Mouse (Mus musculus) heart, embryonic 11.5 days (tissue): ENCODE data around the gene Ntn5. TPM values are rescaled to one million over a fixed set of nuclear protein-coding genes. Genes with fewer than 3 reads are reported as not detected.

Experiments
- ATAC-seq: fragments of 200-750 bp; cut with Nextera tagmentation; replicated peaks from 2 replicates; pipeline ENCODE4 v1.8.0; 2017; ENCODE audit warnings: moderate library complexity; ENCODE audit not compliant: insufficient number of reproducible peaks, low FRiP score, low TSS enrichment
- H3K27ac ChIP-seq: fragments of 300-500 bp; sonication (generic); 2 replicates; pipeline ENCODE4 v1.5.1; 2014; ENCODE audit warnings: mild to moderate bottlenecking, low read depth, low read length
- H3K27me3 ChIP-seq: fragments of 300-500 bp; sonication (generic); 2 replicates; pipeline ENCODE4 v1.6.1; 2014; ENCODE audit warnings: mild to moderate bottlenecking, low read length, mixed read lengths; ENCODE audit not compliant: control insufficient read depth, insufficient read depth
- H3K36me3 ChIP-seq: fragments of 300-500 bp; sonication (generic); 2 replicates; pipeline ENCODE4 v1.6.1; 2014; ENCODE audit warnings: mild to moderate bottlenecking, low read length, moderate library complexity, mixed read lengths; ENCODE audit not compliant: control insufficient read depth, insufficient read depth
- H3K4me1 ChIP-seq: fragments of 300-500 bp; sonication (generic); 2 replicates; pipeline ENCODE4 v1.6.1; 2014; ENCODE audit warnings: low read length; ENCODE audit not compliant: control insufficient read depth, insufficient read depth
- H3K4me2 ChIP-seq: fragments of 300-500 bp; sonication (generic); 2 replicates; pipeline ENCODE4 v1.6.1; 2014; ENCODE audit warnings: mild to moderate bottlenecking, moderate library complexity
- H3K4me3 ChIP-seq: fragments of 300-500 bp; sonication (generic); 2 replicates; pipeline ENCODE4 v1.5.1; 2014; ENCODE audit warnings: low read depth, low read length
- H3K9ac ChIP-seq: fragments of 300-500 bp; sonication (generic); 2 replicates; pipeline ENCODE4 v1.6.1; 2014; ENCODE audit warnings: mild to moderate bottlenecking, low read depth, low read length, moderate library complexity
- H3K9me3 ChIP-seq: fragments of 300-500 bp; sonication (generic); replicated peaks from 2 replicates; pipeline ENCODE4 v1.6.1; 2016; ENCODE audit warnings: low read length; ENCODE audit not compliant: control insufficient read depth
- WGBS: fragments of 180-500 bp; shearing (Covaris S2); extraction: QIAGEN DNeasy Blood & Tissue Kit; methylation state at CpG from one replicate; pipeline ENCODE4 v1.1.7; 2014; ENCODE audit not compliant: insufficient replicate concordance; 5-methylcytosine and 5-hydroxymethylcytosine counted together
- polyA plus RNA-seq: library from polyadenylated mRNA; unstranded; fragments of >200 nt; fragmentation: Nextera tagmentation; extraction: Ambion mirVana; gene quantifications from 2 replicates; pipeline ENCODE4 v1.2.1, GENCODE M21; 2014

Ntn5 gene
- polyA plus RNA-seq: not detected in 2 replicates

DNA sequence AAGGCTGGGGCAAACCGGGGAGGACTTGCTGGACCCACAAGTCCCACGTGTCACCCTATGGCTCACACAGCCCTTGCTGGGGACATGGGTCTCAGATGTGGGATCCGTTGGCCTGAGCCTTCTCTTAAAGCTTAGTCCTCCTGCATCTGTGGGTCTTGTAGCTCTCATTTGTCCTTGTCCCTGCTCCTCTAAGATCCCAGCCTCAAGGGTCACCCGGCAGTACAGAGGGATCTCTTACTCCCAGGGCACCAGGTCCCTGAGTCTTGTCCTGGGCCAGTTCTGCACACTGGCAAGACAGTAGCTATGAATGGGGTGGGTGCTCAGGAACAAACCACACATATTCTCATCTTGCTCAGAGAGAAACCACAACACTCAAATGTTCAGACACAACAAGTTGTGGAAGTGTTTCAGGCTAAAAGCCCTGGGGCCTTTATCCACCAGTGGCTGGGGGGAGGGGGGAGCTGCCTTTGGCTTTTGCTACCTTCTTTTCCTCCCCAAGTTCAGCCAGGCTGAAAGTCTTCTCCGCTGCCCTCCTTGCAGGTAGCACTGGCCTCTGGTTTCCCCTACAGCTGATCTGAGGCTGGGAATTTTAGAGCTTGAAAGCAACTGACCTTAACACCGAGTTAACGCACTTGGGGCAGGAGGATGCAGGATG, at the start of gene Ntn5:
TSS of gene Ntn5 (plus strand) at position 627 of the 655 bp plus-strand sequence.
- Histone ChIP-seq H3K36me3 (no peaks in the 10 kb centered on the region), H3K9ac (0 out of 2 replicates have a peak within 1 kb of the TSS, but pooled peaks have one; percentile 28), H3K4me2 (no peak within 1 kb of the TSS), H3K4me1 (peaks cover 12% of the 10 kb centered on the region), H3K4me3 (no peak within 1 kb of the TSS), H3K27me3 (peaks cover 3% of the 10 kb centered on the region; the same call in 1 of the 2 replicates), H3K27ac (no peak within 1 kb of the TSS), H3K9me3 (no peaks in the 10 kb centered on the region)
- 66% methylated on average over 7 of the region's 7 CpGs for WGBS
- ATAC-seq: no peak

DNA sequence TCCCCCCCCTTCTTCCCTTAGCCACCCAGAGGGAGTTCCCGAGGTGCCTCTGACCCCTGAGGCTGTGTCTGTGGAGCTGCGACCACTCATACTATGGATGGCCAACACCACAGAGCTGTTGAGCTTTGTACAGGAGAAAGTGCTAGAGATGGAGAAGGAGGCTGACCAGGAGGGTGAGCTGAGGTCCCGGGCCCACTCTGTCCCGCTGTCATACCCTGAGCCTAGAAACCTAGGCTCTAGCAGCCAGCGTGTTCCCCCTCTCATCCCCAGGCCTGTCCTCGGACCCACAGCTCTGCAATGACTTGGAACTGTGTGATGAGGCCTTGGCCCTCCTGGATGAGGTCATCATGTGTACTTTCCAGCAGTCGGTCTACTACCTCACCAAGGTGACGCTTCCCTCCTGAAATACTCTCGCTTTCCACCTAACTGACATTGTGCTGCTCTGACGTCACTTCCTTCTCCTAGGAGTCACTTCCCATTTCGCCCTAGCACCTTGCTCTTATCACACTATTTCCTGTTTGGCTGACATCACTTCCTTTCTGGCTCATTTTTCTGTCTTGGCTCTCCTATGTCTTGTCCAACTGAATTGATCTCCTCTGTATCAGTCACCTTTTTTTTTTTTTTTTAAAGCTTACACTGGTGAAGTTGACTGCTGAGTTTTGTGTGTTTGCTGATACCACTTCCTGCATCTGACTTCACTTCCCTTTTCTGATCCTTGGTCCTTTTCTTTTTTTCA, 48.7 kb upstream of the Ntn5 start:
- H3K9ac ChIP-seq: no peak overlapping the region
- WGBS: 77% methylated on average over 11 of the region's 11 CpGs
- peak overlapping the region; percentile 57 for H3K27ac ChIP-seq
- no peak overlapping the region for H3K4me2 ChIP-seq
- H3K27me3 ChIP-seq: 0 out of 2 replicates have a peak, but pooled peaks cover 1% of the 10 kb centered on the region
- no peaks in the 10 kb centered on the region for H3K9me3 ChIP-seq
- peaks cover 23% of the 10 kb centered on the region for H3K4me1 ChIP-seq
- ATAC-seq: peak; percentile 10; the same call in 1 of the 2 replicates
- no peak overlapping the region for H3K4me3 ChIP-seq
- H3K36me3 ChIP-seq: 0 out of 2 replicates have a peak, but pooled peaks cover 5% of the 10 kb centered on the region

DNA sequence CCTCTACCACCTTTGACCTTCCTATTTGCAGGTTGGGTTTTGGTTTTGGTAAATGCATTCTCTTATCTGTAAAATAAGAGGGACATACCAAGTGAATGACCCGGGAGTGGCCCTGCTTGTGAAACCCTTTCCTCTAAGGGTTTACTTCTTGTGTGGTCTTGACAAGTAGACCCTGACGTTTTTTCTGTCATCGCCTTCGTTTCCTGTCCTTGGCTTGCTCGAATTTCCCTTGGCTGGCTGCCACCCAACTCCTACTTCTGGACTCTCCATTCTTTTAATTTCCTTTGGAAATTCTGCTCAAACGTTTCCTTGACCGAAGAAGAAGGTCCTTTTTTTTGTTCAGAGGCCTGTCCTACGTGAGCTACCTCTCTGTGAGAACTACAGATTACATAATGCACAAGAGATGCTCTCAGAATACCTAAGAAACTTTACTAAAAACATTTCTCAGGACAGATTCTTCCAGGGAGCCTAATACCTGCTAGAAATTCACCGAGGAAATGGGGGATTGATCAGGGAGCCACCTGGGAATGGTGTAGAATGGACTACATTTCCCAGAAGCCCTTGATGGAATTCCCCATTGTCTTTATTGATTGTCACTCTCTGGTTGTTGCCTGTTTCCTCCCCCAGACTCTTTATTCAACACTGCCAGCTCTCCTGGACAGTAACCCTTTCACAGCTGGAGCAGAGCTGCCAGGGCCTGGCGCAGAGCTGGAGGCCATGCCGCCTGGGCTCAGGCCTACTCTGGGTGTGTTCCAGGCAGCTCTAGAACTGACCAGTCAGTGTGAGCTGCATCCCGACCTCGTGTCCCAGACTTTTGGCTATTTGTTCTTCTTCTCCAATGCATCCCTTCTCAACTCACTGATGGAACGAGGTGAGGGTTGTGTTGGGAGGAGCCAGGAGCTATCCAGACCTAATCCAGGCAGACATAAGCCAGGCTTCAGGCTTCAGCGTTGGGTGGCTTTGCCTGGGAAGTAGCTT, 47.8 kb upstream of the Ntn5 start:
- Histone ChIP-seq H3K4me2 (no peak overlapping the region; the same call in 1 of the 2 replicates), H3K4me1 (peaks cover 26% of the 10 kb centered on the region)
- ATAC-seq: no peak; the same call in 1 of the 2 replicates

DNA sequence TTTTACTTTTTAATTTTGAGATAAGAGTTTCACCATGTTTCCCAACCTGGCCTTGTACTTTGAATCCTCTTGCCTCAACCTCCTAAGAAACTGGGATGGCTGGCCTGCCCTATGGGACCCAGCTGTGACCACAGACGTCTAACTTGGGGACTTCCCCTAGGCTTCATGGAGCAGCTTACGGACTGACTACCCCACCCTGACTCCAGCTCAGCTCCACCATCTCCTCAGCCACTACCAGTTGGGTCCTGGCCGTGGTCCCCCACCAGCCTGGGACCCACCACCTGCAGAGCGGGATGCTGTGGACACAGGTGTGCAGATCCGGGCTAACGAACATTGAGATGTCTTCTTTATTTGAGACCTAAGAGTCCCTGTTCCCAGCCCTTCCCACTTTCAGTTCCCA, 46.1 kb upstream of the Ntn5 start:
- Histone ChIP-seq H3K4me2 (no peak overlapping the region; the same call in 1 of the 2 replicates), H3K4me3 (no peak overlapping the region), H3K4me1 (peaks cover 37% of the 10 kb centered on the region), H3K9me3 (no peaks in the 10 kb centered on the region), H3K27ac (no peak overlapping the region), H3K36me3 (0 out of 2 replicates have a peak, but pooled peaks cover 5% of the 10 kb centered on the region), H3K27me3 (no peaks in the 10 kb centered on the region), H3K9ac (no peak overlapping the region)
- ATAC-seq: no peak
- WGBS: 93% methylated on average over 6 of the region's 6 CpGs

More for the DNA sequence above, 47.8 kb upstream of the Ntn5 start:
- Histone ChIP-seq H3K4me3 (no peak overlapping the region), H3K27me3 (no peaks in the 10 kb centered on the region), H3K9me3 (no peaks in the 10 kb centered on the region), H3K27ac (peak overlapping the region; percentile 55), H3K36me3 (0 out of 2 replicates have a peak, but pooled peaks cover 5% of the 10 kb centered on the region), H3K9ac (no peak overlapping the region)
- WGBS: 64% methylated on average over 15 of the region's 15 CpGs

DNA sequence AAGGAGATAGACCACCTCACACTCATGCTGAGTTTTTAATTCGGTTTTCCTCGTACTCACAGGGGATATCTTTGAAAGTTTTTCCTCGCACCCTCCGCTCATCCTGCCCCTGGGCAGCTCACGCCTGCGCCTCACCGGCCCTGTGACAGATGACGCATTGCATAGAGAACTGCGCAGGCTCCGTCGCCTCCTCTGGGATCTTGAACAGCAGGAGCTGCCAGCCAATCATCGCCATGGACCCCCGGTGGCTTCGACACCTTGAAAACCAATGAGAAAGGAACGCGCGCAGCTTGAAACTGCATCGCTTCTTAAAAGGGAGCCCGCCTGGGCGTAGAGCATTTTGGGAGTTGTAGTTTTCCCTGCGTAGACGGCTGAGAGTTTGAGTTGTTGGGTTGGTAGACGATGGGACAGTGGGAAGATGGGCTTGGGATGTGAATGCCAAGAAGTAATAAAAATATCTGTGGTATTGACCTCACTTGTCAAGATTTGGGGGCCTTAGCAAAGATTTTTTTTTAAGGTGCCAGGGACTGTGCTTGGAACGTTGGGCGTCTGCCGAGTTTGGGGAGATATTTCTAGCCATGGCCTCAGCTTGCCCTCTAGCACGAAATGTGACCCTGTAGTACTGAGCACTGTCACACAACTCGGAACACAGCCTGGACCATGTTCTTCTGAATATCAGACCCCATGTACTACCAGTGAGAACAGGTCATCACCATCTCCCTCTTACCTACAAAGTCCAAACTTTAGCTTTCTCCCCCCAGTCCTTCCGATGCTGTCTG, 45.0 kb upstream of the Ntn5 start:
- no peak overlapping the region for H3K9ac ChIP-seq
- no peaks in the 10 kb centered on the region for H3K27me3 ChIP-seq
- H3K4me2 ChIP-seq: peak overlapping the region; percentile 44
- H3K4me1 ChIP-seq: peaks cover 36% of the 10 kb centered on the region
- 0 out of 2 replicates have a peak, but pooled peaks cover 5% of the 10 kb centered on the region for H3K36me3 ChIP-seq
- 0 out of 2 replicates have a peak overlapping the region, but pooled peaks have one; percentile 22 for H3K4me3 ChIP-seq
- H3K27ac ChIP-seq: no peak overlapping the region
- ATAC-seq: peak; percentile 56
- no peaks in the 10 kb centered on the region for H3K9me3 ChIP-seq
- WGBS: 29% methylated on average over 29 of the region's 29 CpGs

DNA sequence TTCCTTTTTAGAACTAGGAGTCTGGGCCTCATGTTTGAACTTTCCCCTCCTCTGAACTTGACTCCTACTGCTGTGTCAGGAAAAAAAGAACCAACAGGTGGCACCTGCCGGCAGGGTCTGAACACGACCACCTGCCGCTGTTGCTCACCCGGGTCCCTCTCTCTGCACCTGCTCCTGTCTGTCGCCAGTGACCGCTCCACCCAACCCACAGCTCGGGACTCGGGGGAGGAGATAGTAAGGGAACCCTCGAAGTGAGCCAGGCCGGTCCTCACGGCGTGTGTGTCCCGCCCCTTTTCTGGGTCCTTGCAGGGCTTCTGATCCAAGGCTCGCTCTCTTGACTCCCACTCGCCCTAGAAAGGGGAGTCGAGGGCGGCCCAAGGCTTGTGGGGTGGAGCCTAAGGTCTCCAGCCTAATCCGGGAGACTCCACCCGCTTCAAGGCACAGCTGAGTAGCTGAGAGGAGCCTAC, 44.2 kb upstream of the Ntn5 start, which contains the start of gene Mamstr:
TSS of gene Mamstr (plus strand) at position 417 of the 467 bp plus-strand sequence.
- 26% methylated on average over 19 of the region's 19 CpGs for WGBS
- Histone ChIP-seq H3K36me3 (0 out of 2 replicates have a peak, but pooled peaks cover 5% of the 10 kb centered on the region), H3K27me3 (no peaks in the 10 kb centered on the region), H3K27ac (no peak within 1 kb of the TSS), H3K4me3 (no peak within 1 kb of the TSS), H3K9me3 (no peaks in the 10 kb centered on the region), H3K4me1 (peaks cover 36% of the 10 kb centered on the region), H3K4me2 (peak within 1 kb of the TSS; percentile 44), H3K9ac (0 out of 2 replicates have a peak within 1 kb of the TSS, but pooled peaks have one; percentile 43)
- no peak for ATAC-seq

DNA sequence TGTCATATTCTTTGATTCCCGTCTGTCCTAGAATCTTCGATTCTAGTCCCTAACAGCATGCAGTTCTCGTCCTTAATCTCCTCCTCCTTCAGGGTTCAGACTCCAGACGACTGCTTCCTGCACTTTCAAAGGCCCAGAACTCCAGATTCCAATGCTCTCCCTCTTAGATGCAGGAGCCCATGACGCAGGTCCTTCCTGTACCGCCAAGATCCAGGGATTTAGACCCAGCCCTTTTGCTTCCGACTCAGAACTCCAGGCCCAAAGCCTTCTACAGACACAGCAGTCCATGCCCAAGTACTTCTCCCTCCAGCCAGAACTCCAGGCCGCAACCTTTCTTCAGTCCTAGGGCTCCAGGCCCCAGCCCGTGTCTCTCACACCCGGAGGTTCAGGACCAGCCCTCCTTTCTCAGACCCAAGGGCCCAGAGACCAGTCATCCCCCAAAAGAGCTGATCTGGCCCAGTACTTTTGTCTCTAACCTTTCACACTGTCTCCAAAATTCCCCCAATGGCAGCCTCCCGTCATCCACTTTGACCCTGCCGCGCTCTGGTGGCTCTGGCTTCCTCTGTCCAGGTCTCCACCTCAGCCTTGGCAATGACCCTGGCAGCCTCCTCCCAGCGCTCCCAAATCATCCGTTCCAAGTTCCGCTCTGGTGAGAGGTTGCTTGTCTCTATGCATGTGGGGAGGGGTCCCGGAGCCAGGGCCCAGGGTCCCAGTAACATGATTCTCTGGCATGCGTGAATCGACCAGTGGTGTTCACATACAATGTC, 43.4 kb upstream of the Ntn5 start:
- Histone ChIP-seq H3K36me3 (0 out of 2 replicates have a peak, but pooled peaks cover 5% of the 10 kb centered on the region), H3K9me3 (no peaks in the 10 kb centered on the region), H3K4me2 (no peak overlapping the region; the same call in 1 of the 2 replicates), H3K27me3 (no peaks in the 10 kb centered on the region; the same call in 1 of the 2 replicates), H3K9ac (no peak overlapping the region), H3K4me3 (no peak overlapping the region), H3K4me1 (peaks cover 36% of the 10 kb centered on the region), H3K27ac (no peak overlapping the region)
- no peak for ATAC-seq
- 73% methylated on average over 19 of the region's 19 CpGs for WGBS
